25 mouse cellular contexts compared by ENCODE assay signal in genomic region chr13:15549466-15549865, GRCm38 (mm10).
A peak's percentile ranks its signal among the peaks of the same experiment; 100 is the strongest.
DNase-seq lines count a peak whose midpoint lies in the region; ATAC-seq and TF ChIP-seq lines count a peak whose summit lies in the region.
"Had no signal": no experiment of that assay in that cellular context is flagged by ENCODE, and none has a peak within 500 bp of the region (broad histone marks: within the 10 kb centered on the region; RNA-seq: fewer than 3 reads in every experiment).

No protein-coding gene starts in this region.

- no peaks in the 10 kb centered on the region for H3K9me3 ChIP-seq in forebrain, embryonic 10.5 days
- H3K9me3 ChIP-seq in forebrain, postnatal 0 days (ENCODE audit: low read length): no peaks in the 10 kb centered on the region
- H3K9me3 ChIP-seq in forebrain, embryonic 15.5 days: no peaks in the 10 kb centered on the region
- H3K9me3 ChIP-seq in limb, embryonic 14.5 days (ENCODE audit: control insufficient read depth, low read length): no peaks in the 10 kb centered on the region
- H3K9me3 ChIP-seq: hindbrain, embryonic 12.5 days; intestine, embryonic 15.5 days; liver, embryonic 15.5 days had no signal

- H3K4me1 ChIP-seq in forebrain, embryonic 10.5 days: peaks cover 100% of the 10 kb centered on the region
- peaks cover 8% of the 10 kb centered on the region; the same call in 1 of the 2 replicates for H3K4me1 ChIP-seq in forebrain, postnatal 0 days (ENCODE audit: insufficient read depth)
- peaks cover 22% of the 10 kb centered on the region for H3K4me1 ChIP-seq in embryonic fibroblast, embryonic 13.5 days (ENCODE audit: control insufficient read depth, insufficient read depth, low read length)
- peaks cover 80% of the 10 kb centered on the region for H3K4me1 ChIP-seq in forebrain, embryonic 15.5 days
- H3K4me1 ChIP-seq in limb, embryonic 14.5 days (ENCODE audit: control insufficient read depth, insufficient read depth, low read length): peaks cover 66% of the 10 kb centered on the region
- H3K4me1 ChIP-seq in cerebellum, adult 2 months (ENCODE audit: control insufficient read depth, insufficient read depth, low read length): no peaks in the 10 kb centered on the region
- H3K4me1 ChIP-seq: liver, embryonic 15.5 days had no signal

- peak overlapping the region; percentile 5; the same call in 1 of the 2 replicates for H3K4me3 ChIP-seq in forebrain, embryonic 10.5 days
- H3K4me3 ChIP-seq in forebrain, postnatal 0 days (ENCODE audit: low read depth, low read length): no peak overlapping the region
- H3K4me3 ChIP-seq in embryonic fibroblast, embryonic 13.5 days (ENCODE audit: insufficient read depth, low read length): no peak overlapping the region
- no peak overlapping the region for H3K4me3 ChIP-seq in forebrain, embryonic 15.5 days
- no peak overlapping the region for H3K4me3 ChIP-seq in limb, embryonic 14.5 days (replicated peaks; ENCODE audit: low read length)
- H3K4me3 ChIP-seq in cerebellum, adult 2 months (replicated peaks; ENCODE audit: insufficient read depth, low read depth, low read length): no peak overlapping the region
- H3K4me3 ChIP-seq: hindbrain, embryonic 12.5 days; intestine, embryonic 15.5 days; left cerebral cortex, adult 2 months; liver, embryonic 15.5 days had no signal

- no peak overlapping the region for H3K4me2 ChIP-seq in forebrain, postnatal 0 days (ENCODE audit: low read depth)
- no peak overlapping the region for H3K4me2 ChIP-seq in forebrain, embryonic 15.5 days (replicated peaks)
- H3K4me2 ChIP-seq in limb, embryonic 14.5 days (replicated peaks; ENCODE audit: low read depth, low read length, severe bottlenecking): no peak overlapping the region
- H3K4me2 ChIP-seq: heart, embryonic 11.5 days; hindbrain, embryonic 12.5 days; intestine, embryonic 15.5 days; liver, embryonic 15.5 days; lung, embryonic 14.5 days had no signal

- no peak for ATAC-seq in forebrain, postnatal 0 days
- no peak for ATAC-seq in forebrain, embryonic 15.5 days (replicated peaks)
- ATAC-seq in limb, embryonic 14.5 days (ENCODE audit: low FRiP score, low read depth): no peak
- ATAC-seq: hindbrain, postnatal 0 days; intestine, embryonic 15.5 days had no signal

- peaks cover 19% of the 10 kb centered on the region for H3K36me3 ChIP-seq in forebrain, embryonic 10.5 days (replicated peaks)
- no peaks in the 10 kb centered on the region for H3K36me3 ChIP-seq in forebrain, postnatal 0 days (ENCODE audit: insufficient read depth)
- H3K36me3 ChIP-seq in forebrain, embryonic 15.5 days: no peaks in the 10 kb centered on the region
- peaks cover 12% of the 10 kb centered on the region; the same call in 1 of the 2 replicates for H3K36me3 ChIP-seq in limb, embryonic 14.5 days (ENCODE audit: control insufficient read depth, insufficient read depth, low read length)
- H3K36me3 ChIP-seq: hindbrain, embryonic 12.5 days; intestine, embryonic 15.5 days; liver, embryonic 15.5 days had no signal

- peak overlapping the region; percentile 89 for H3K27ac ChIP-seq in forebrain, embryonic 10.5 days
- no peak overlapping the region for H3K27ac ChIP-seq in forebrain, postnatal 0 days (ENCODE audit: low read depth, low read length)
- peak overlapping the region; percentile 27; the same call in 1 of the 2 replicates for H3K27ac ChIP-seq in embryonic fibroblast, embryonic 13.5 days (ENCODE audit: insufficient read depth, low read length)
- peak overlapping the region; percentile 17; the same call in 1 of the 2 replicates for H3K27ac ChIP-seq in forebrain, embryonic 15.5 days (replicated peaks)
- H3K27ac ChIP-seq in limb, embryonic 14.5 days (replicated peaks; ENCODE audit: low read depth, low read length): peak overlapping the region; percentile 3; the same call in 1 of the 2 replicates
- no peak overlapping the region for H3K27ac ChIP-seq in cerebellum, adult 2 months (ENCODE audit: insufficient read depth, low read length)
- H3K27ac ChIP-seq: hindbrain, embryonic 12.5 days; hindbrain, postnatal 0 days; intestine, embryonic 15.5 days; left cerebral cortex, adult 2 months; liver, embryonic 15.5 days had no signal

- no peaks in the 10 kb centered on the region for H3K27me3 ChIP-seq in forebrain, embryonic 10.5 days (ENCODE audit: poor library complexity, severe bottlenecking)
- no peaks in the 10 kb centered on the region for H3K27me3 ChIP-seq in forebrain, postnatal 0 days (ENCODE audit: insufficient read depth, low read length)
- H3K27me3 ChIP-seq in forebrain, embryonic 15.5 days: no peaks in the 10 kb centered on the region
- no peaks in the 10 kb centered on the region for H3K27me3 ChIP-seq in limb, embryonic 14.5 days (ENCODE audit: control insufficient read depth, insufficient read depth, low read length)
- H3K27me3 ChIP-seq in cerebellum, adult 2 months (ENCODE audit: control insufficient read depth, insufficient read depth, low read length): no peaks in the 10 kb centered on the region; the same call in 1 of the 2 replicates
- H3K27me3 ChIP-seq: hindbrain, embryonic 12.5 days; intestine, embryonic 15.5 days; liver, embryonic 15.5 days had no signal

- no peak for TF ChIP-seq CTCF in forebrain, postnatal 0 days (IDR thresholded peaks at IDR 0.05; ENCODE audit: low read depth)
- no peak for TF ChIP-seq CTCF in embryonic fibroblast, embryonic 13.5 days (IDR thresholded peaks at IDR 0.05; ENCODE audit: borderline replicate concordance, insufficient read depth, low read length)
- no peak for TF ChIP-seq CTCF in cerebellum, adult 2 months (IDR thresholded peaks at IDR 0.05; ENCODE audit: borderline replicate concordance, insufficient read depth, low read depth, low read length)

- no peak for DNase-seq in forebrain, embryonic 10.5 days (ENCODE audit: extremely low spot score, low spot score)
- no peak for DNase-seq in forebrain, postnatal 0 days
- no peak for DNase-seq in limb, embryonic 14.5 days (ENCODE audit: low spot score)
- DNase-seq in kidney, postnatal 36 days: no peak
- no peak for DNase-seq in cerebellum, adult 2 months
- DNase-seq: adrenal gland, postnatal 36 days; cerebellum, adult 8-10 months; cerebellum, postnatal 25 days; gastrocnemius, postnatal 36 days; heart, adult 18-20 months; heart, postnatal 36 days; kidney, adult 2 months; lung, embryonic 14.5 days; lung, postnatal 14 days; midbrain, embryonic 14.5 days; thymus, adult 2 months; thymus, postnatal 36 days had no signal

- no peak for TF ChIP-seq POLR2A in embryonic fibroblast, embryonic 13.5 days (IDR thresholded peaks at IDR 0.05; ENCODE audit: low read depth, low read length)
- no peak for TF ChIP-seq POLR2A in limb, embryonic 14.5 days (IDR thresholded peaks at IDR 0.05; ENCODE audit: borderline replicate concordance, extremely low read depth, insufficient read depth, insufficient read length)
- no peak for TF ChIP-seq POLR2A in cerebellum, adult 2 months (IDR thresholded peaks at IDR 0.05; ENCODE audit: borderline replicate concordance, insufficient read depth, low read length)

- H3K9ac ChIP-seq in forebrain, postnatal 0 days: no peak overlapping the region
- H3K9ac ChIP-seq in forebrain, embryonic 15.5 days (replicated peaks): no peak overlapping the region
- no peak overlapping the region for H3K9ac ChIP-seq in limb, embryonic 14.5 days (ENCODE audit: low read depth, low read length, severe bottlenecking)
- H3K9ac ChIP-seq: hindbrain, embryonic 12.5 days; intestine, embryonic 15.5 days; liver, embryonic 15.5 days; lung, embryonic 14.5 days had no signal

- WGBS in forebrain, embryonic 10.5 days: 24% methylated on average over 6 of the region's 6 CpGs
- 32% methylated on average over 6 of the region's 6 CpGs for WGBS in forebrain, postnatal 0 days
- 15% methylated on average over 6 of the region's 6 CpGs for WGBS in forebrain, embryonic 15.5 days
- WGBS in limb, embryonic 14.5 days: 26% methylated on average over 6 of the region's 6 CpGs
- 64% methylated on average over 6 of the region's 6 CpGs for WGBS in cerebellum, adult 2 months

Comparison
In these comparisons a context has a peak if more than half of its experiments do, and no peak if none do; other contexts are left out.
1. H3K27ac ChIP-seq: peak in forebrain, embryonic 10.5 days (single experiment), embryonic fibroblast, embryonic 13.5 days (single experiment), forebrain, embryonic 15.5 days (single experiment) and limb, embryonic 14.5 days (single experiment); none in forebrain, postnatal 0 days (single experiment) and cerebellum, adult 2 months (single experiment).